Mouse (Mus musculus): ENCODE data around the gene Gmeb1. TPM values are rescaled to one million over a fixed set of nuclear protein-coding genes. Genes with fewer than 3 reads are reported as not detected.
"Not testable (repeated sequence)": the region's sequence is repeated elsewhere in the genome, so short reads cannot be mapped to it uniquely, and the experiment has no call there.

Gene Gmeb1
- polyA plus RNA-seq (2017; shearing (Covaris generic)) = 10 to 100 TPM; 13.0 to 17.0 (median 13.1) TPM

DNA sequence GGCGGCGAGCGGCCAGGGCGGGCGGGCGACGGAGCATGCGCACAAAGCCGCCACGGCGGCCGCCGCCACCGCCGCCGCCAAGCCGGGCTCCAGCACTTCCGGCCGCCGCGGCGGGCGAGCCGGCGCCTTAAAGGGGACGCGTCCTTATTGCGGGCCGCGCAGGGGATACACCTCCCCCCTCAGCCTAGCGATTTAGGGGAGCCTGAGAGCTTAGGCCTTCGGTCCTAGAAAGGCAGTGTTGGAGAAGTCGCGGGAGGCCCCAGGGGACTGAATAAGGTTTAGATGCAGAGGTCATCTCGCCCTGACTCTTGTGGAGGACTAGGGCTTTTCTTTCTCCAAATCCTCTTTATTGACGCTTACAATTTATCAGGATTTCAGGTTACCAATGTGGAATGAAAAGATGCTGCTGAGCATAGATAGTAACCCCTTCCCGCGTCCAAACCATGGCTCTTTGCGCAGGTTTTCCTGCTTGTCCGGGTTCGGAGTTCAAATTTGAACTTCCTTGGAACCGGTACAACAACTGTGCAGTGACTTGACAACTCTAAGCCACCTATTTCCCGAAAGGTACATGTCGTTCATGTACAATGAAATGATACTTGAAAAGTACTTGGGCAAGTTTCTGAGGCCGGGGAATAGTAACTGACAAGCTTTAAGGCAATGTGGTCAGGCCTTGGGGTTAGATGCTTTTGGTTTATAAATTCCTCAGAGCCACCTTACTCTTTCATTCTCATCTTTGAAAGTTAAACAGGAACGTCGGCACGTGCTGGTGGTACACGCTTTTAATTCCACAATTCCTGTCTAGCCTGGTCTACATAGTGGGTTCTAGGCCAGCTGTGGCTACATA, at the start of gene Gmeb1:
Gene Gmeb1 (minus strand): TSS at position 89 of the 844 bp plus-strand sequence.
- peak; percentile 63 for ATAC-seq

DNA sequence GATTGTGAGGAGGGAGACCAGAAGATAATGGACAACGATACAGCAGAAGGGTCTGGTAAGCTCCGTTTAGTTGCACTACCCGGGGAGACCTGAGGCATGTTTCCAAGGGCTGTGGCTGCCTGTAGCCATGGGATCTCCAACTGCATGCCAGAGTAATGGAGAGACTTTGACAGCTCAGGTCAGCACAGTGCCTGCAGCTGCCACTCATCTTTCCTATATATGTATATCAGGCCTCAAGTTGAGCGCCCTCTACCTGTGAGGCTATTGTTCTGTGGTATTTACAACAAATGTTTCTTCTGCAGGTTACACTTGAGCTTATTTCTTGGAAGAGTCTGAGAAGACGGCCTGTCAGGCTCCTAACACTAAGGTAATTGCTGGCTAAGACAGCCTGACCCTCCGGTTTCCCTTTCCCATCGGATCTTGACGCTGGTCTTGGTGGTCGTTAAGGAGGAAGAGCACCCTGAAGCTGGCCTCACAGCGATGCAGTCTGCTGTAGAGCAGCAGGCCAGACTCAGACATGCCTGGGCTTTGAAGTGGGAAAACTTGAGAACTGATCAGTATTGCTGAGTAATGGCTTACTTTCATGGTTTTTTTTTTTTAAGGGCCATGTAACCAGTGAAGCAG, 48.6 kb upstream of the Gmeb1 start:
- peak; percentile 57 for ATAC-seq

DNA sequence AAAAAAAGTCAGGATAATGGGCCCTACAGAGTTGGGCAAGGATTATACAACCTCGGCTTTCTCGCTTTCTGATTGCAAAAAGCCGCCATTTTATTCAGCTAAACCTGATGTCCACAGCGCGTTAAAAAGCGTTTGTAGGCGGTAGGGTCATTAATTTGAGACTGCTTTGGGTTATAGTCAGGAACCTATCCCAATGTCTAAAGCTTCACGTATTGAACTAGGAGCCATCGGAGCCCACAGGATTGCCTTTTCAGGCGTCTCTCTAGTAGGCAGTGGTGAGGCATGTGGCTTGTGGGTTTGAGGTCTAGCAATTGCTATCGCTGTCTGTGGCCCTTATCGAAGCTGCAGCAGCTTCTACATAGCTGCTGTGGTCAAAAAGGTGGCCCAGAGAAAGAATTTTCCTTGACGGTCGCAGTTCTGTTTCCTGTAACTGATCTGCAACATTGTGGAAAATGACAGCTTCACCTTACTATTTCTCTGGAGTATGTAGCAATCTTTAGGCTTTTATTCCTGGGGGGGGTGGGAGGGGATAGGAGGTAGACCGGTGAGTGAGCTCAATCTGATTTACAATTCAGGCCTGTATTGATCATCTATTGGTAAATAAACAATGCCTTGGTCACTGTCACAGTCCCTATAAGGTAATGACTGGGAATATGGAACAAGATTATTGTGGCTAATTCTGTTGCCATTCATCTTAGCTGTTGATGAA, 47.9 kb upstream of the Gmeb1 start:
- peak; percentile 30 for ATAC-seq

DNA sequence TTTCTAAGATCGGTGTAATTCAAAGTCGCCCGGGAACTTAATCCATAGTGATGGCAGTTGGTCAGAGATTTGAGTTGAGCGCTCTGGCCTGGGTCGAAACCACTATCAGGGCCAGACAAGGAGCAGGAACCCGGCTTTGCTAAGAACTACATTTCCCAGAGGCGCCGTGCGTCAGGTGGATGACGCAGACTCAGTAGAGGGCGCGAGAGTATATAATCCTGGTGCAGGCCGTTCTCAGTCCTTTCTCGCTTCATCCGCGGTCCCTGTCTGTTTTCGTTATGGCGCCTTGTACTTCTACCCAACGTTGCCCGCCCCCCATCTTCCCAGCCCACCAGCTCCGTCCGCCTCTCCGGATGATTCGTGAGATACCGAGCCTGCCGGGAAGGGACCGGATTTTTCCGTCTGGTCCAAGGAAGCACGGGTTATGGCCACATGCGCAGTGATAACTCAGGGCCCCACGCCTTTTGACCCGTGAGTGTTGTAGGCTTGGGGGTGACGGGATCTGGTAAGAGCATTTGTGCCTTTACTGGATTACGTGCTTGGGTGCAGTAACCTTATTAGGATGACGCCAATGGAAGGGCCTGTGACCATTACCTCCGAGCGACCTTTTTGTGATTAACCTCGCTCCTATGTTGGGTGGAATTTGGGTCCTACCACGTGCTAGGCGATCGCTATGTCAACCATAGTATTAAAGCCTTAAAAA, 47.2 kb upstream of the Gmeb1 start:
- peak; percentile 93 for ATAC-seq

DNA sequence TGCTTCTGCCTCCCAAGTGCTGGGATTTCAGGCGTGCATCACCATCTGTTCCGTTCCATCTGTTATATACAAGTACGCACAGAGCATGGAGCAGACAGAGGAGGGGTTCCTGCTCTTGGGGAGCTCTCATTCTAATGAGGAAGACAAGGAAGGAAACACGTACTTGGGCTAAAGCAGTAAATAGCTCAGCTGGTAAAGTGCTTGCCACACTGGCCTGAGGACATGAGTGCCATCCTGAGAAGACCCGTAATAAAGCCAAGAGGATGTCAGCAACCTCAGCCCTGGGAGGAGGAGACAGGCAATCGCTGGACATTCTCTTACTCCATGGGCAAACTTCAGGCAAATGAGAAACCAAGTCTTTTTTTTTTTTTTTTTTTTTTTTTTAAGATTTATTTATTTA, 44.6 kb upstream of the Gmeb1 start:
- ATAC-seq = no peak

DNA sequence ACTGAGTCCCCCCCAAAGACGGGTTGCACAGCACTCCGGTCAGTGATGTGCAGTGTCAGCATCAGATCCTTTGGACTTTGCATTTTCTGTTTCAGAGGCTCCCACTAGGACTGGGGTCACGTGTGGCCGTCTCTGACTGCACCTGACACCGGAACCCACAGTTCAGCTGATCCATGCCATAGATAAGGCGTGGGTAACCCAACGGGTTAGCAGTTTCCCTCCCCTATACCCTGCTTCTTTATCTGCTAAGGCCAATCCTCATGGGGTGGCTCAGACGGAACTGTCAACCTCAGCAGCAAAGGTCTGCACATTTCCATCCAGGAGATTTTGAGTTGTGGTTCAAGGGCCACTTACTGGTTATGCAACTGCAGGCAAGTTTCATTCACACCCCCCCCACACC, 43.9 kb upstream of the Gmeb1 start:
- no peak for ATAC-seq

DNA sequence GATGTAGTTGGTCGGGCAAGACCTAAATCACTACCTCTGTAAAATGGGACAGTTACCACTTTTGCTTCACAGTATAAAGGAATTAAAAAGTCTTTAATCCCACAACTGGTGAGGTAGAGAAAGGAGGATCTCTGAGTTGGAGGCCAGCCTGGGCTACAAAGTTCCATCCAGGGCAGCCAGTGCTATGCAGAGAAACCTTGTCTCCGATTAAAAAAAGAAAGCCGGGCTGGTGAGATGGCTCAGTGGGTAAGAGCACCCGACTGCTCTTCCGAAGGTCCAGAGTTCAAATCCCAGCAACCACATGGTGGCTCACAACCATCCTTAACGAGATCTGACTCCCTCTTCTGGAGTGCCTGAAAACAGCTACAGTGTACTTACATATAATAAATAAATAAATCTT, 42.1 kb upstream of the Gmeb1 start:
- not testable (repeated sequence) for ATAC-seq

DNA sequence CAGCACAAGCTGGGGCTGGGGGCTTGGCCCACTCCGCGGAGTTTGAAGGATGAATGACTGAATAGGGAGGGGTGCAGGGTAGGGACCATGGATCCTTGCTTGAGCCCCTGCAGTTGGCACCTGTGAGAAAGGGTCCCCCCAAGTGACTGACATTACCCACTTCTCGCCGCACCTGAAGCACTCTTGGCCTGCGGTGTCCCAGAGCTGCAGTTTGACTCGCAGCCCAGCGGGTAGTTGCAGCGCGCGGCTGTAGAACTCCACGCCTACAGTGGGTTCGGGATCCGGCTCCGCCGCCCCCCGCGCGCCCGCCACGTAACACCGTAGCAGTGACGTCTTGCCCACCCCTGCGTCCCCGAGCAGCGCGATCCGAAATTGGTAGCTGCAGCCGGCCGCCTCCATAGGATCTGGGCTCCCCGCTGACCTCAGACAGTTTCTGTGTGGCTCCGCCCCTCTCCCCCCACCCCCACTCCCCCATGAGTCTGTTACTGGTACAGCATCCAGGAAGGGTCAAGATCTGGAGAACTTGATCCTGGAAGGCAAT, 41.6 kb upstream of the Gmeb1 start, which contains the start of gene Rab42:
Gene Rab42 (minus strand): TSS at position 447 of the 541 bp plus-strand sequence.
- peak; percentile 76 for ATAC-seq

DNA sequence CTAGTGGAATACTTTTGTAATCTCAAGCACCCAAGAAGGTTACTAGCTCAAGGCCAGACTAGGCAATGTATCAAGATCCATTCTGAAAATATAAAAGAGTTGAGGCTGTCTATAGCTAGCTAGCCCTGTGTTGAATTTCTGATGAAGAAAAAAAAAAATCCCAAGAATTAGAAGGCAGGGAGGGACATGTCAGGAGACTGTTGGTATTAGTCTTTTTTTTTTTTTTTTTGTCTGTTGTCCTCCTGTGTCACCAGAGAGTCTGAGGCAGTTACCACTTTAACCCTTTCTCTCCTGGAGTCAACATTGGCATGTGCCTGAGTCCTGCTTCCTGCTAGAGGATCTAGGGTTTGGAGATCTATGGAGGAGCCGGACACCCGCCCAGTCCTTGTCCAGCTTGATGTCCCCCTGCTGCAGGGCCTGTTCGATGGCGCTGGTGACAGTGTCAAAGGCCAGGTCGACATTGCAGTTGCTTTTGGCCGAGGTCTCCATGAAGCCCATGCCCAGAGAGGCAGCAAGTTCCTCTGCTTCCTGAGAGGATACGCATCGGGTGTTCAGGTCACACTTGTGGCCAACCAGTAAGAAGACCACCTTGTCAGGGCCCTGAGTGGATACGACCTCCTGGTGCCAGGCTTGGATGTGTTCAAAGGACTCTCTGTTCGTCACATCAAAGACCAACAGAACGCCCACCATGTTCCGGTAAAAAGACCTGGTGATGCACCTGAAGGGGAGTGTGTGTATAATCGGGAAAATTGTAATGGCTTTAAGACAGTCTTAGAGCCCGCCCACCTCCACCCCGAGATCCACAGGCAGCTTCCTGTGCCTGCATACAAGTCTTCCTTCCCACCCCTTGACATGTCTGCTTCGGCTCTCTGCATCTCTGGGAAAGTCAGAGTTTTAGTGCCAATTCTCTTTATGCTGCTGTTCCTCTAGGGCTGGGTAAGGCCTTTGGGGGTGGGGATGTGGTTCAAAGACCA, 40.9 kb upstream of the Gmeb1 start:
- ATAC-seq = peak; percentile 73

DNA sequence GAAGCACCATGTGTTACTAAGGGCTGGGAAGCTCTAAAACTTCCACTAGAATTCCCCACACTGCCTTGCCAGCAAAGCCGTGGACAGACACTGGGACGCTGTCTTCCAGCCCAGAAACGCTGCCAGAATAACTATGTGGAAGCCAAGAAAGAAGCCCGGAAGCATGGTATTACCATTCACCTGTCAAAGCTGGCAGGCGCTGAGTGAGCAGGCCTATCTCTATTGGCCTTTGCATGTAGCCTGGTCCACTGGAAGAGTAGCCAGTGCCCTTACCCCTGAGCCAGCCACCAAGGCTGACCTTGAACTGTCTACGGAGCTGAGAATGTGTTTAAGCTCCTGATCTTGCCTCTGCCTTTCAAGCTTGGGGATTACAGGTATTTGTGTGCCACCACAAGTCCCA, 40.1 kb upstream of the Gmeb1 start:
- no peak for ATAC-seq

DNA sequence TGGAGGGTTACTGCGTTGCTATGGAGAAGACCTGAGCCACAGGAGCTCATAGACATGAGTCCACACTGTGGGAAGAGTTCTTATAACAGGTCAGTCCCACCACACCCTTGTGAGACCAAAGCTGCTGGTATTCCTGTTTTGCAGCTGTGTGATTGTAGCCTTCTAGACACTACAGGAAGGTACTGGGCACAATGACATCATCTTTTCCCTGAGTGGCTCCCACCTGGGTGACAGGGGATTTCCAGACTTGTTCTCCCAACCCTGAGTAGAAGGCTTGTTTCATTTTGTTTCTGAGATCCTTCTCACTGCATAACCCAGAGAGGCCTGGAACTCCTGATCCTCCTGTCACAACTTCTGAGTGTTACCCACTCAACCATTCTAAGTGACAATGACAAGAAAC, 38.4 kb upstream of the Gmeb1 start:
- ATAC-seq = no peak

DNA sequence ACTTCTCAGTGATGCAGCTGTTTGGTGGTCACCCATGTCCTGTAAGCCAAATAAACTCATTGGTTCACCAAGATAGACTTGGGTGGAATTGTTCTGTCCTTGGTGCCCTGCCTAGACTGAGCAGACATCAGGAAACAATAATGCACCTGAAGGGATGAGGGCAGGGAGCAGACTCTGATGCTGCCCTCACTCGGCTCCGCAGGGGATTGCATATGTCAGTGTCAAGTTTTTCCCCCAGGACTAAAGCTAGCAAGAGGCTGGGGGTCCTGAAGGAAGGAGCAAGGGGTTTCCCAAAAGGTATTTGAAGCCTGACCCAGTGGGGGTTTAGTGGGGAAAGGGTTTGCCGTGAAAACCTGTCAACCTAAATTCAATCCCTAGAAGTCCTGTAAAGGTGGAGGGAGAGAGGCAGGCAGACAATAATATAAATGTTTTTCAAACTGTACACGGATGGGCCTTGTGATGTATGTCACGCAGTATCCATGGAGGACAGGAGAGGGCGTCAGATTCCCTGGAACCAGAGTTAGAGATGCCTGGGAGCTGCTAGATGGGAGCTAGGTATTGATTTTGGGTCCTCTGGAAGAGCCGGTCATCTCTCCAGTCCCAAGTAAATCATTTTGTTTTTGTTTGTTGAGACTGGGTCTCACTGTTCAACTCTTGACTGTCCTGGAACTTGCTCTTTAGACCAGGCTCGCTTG, 34.4 kb upstream of the Gmeb1 start:
- no peak for ATAC-seq

DNA sequence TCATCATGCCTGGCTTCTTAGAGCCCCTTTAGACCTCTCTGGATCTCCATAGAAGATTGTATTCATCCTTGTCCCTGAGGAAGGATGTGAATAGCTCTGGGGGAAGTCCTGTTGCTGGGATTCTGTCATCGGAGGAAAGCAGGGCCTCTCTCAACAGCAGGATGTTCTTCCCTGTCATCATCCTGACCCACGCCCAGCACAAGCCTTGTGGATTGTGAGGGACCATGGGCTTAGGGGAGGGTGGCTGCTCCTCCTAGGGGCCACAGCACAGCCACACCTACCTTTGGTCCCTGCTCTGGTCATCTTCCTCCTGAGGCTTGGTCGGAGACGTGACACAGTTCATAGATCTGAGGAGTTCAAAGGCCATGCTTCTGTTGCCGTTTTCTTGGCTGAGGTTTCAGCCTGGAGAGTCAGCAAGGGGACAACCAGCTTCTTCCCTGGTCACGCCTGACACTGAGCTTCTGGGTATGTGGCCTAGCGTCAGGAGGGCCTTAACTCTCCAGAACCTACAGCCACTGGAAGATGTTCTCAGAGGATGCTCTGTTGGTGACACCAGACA, 32.4 kb upstream of the Gmeb1 start:
- no peak for ATAC-seq

DNA sequence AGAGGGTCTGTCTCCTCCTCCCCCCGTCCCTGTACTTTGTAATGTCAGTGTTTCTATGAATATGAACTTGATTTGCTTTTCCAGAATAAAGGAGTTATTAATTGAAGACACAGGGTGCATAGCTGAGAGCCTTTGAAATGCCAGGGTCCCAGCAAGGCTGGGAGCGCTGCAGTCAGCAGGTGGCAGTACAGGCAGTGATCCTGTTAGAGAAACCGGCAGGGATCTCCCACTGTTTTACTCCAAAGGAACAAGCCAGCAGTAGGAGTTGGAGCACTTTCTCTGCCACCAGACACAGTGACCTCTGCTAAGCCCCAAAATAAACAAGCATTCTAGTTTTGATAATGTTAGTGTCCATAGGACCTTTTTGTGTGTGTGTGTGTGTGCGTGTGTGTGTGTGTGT, 31.6 kb upstream of the Gmeb1 start:
- no peak for ATAC-seq

DNA sequence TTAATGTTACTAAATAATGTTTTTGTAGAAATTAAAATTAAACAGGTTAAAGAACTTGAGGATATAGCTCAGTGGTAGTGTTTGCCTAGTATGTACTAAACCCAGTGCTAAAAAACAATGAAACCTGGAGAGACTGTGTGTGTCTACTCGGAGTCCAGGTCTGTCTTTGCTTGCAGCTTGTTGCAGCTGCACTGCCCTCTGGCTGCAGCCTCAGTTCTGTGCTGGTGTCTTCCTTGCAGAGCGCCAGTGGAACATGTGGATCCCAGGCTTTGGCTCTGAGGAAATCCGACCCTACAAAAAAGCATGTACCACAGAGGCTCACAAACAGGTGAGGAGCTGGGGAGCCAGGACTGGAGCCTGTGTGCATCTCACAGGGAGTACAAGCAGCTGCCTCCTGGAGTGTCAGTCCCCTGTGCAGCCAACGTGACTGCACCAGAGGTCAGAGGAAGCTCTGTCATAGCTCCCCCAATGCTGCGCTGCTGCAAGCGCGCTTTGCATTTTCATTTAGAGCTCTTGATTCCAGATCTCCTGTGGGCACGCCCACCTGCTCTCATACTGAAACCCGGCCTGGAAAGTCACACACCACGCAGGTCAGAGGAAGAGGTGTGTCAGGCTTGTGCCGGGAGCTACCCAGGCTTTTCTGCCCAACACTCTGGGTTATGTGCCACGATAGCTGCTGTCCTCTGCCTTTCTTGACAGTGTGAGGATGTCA, 30.4 kb upstream of the Gmeb1 start:
- ATAC-seq = no peak

DNA sequence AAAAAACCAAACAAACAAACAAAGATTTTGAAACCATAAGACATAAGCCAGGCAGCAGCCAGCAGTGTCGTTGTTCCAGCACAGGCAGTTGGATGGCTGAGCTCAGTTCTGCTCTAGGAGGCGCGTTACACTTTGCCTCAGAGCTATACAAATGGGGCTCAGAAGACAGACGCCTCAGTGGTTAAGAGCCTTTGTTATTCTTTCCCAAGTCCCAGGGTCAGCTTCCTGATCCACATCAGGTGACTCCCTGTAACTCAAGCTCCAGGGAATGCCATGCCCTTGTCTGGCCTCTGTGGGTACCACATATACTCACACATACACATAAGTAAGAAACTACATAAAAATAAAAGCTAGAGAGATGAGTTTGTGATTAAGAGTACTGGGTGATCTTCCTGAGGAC, 29.7 kb upstream of the Gmeb1 start:
- ATAC-seq = no peak

DNA sequence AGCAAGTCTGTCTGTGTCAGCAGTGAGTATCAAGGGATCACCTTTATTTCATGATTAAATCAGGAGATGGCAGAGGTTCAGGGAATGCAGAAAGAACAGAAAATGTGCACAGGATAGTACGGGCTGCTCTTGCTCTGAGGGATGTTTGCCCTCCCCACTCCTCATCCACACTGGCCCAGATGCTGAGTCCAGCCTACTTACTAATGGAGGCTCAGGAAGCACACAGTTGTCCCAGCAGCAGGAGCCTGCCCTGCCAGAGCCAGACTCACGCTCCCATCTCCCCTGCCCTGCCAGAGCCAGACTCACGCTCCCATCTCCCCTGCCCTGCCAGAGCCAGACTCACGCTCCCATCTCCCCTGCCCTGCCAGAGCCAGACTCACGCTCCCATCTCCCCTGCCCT, 27.4 kb upstream of the Gmeb1 start:
- not testable (repeated sequence) for ATAC-seq

DNA sequence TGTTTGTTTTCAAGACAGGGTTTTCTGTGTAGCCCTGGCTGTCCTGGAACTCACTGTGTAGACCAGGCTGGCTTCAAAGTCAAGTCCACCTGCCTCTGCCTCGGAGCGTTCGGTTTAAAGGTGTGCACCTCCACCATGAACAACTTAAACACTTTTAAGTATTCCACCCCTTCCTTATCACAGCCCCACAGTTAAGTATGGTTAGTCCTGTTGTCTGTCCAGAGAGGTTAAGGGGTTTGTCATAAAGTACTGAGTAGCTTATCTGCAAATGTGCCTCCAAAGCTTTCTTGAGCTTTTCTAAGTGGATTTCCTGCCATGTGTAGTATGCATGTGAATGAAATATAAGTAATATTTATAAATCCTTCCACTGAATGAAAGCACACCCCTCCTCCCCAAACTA, 14.5 kb upstream of the Gmeb1 start:
- no peak for ATAC-seq

DNA sequence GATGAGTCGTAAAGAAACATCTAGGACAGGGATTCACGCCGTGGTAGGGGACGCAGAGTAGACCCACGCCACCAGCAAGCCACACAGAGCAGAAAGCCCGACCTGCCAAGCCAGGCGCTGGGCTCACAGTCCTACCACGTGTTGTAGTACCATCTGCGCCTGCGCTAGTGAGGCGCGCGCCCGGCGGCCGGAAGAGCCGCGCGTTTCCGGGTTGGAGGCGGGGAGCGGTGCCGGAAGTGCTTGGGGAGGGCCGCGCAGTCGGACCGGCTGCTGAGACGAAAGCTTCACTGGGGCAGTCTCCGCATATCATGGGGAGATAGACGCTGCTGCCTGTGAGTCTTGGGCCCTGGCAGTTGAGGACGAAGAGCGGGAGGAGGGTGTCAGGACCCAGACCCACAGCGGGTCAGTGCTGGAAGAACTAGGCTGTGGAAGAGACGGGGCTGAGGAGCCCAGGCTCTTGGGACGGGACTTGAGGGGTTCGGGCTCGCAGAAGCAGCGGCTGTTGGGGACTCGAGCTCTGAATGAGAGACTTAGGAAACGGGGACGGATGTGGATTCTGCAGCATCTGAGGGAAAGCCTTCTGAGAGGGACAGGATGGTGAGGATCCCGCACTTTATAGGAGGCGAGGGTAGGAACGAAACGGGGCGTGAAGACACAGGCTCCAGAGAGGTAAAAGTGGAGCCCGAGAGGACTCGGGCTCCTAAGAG, 12.9 kb upstream of the Gmeb1 start, which contains the start of gene Taf12:
Gene Taf12 (plus strand): TSS at position 220 of the 707 bp plus-strand sequence.
- ATAC-seq = peak; percentile 75

All from inflammation-experienced regulatory T-cells, adult 6 months (primary cell).